Mouse (Mus musculus) mesoderm, embryonic 11.5 days (tissue): ENCODE data around the gene Pde4d.

ENCODE experiments used
- DNase-seq: peaks from one replicate; pipeline ENCODE4 v3.0.0-alpha.2; 2012; ENCODE audit warnings: low read depth, low spot score

The Pde4d gene

GRCm38 (mm10) chr13:108821270-108821669 is 371.5 kb downstream of the Pde4d start:
- no peak for DNase-seq

- no peak for DNase-seq
Measured at GRCm38 (mm10) chr13:108824638-108825310, 375.0 kb downstream of the Pde4d start.

DNA sequence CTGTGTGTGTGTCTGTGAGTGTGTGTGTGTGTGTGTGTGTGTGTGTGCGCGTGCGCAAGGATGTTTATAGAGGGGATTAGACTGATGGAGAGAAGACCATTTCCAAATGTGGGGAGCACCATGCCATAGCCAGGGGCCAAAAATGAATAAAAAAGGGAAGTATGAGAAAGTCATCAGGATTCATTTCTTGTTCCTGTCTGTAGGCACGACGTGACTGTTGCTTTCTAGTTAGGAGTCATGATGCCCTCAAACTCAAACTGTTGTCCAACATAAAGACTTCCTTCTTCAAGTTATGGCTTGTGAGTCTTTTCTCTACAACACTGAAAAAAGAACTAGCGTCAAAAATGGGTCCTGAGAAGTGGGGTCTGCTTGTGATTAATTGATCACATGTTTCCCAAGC is 375.8 kb downstream of the Pde4d start:
- DNase-seq: no peak

GRCm38 (mm10) chr13:108834197-108834596 is 384.4 kb downstream of the Pde4d start:
- DNase-seq: no peak

DNA sequence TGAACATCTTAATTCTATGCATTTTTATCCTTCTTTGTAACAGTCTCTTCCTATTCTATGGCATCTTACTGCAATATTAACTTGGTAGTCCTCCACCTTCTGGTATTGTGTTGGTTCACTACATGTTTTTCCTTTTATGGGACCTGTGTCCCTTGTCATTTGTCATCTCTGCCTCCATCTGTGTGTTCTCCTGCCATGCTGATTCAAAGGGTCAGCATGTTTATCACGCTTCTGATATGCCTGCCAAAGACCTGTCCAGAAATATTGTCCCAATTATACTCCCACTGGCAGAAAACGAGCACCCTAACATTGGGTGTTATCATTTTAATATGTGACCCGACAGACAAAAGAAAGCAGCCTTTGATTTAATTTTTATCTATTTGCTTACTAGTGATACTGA is 386.6 kb downstream of the Pde4d start:
- DNase-seq: no peak

DNA sequence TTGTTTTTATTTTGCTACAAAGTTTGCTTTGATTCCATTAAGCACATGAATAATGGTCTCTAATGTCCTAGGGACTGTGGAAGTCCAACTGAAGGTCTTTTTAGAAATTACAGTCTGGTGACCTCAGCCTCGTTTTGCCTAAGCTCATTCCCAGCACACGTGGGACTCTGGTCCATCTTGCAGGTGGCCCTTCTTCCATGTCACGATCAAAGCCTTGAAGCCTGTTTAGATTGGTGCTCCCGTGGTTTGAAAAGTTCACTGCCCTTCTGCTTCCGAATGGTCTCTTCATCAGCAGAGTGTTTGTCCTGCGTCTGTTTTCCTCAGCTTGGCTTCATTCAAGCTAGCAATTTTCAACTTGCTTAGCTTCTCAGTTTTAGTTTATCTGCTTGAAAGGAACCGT is 389.4 kb downstream of the Pde4d start:
- no peak for DNase-seq

- no peak for DNase-seq
Measured at GRCm38 (mm10) chr13:108854090-108854489, 404.3 kb downstream of the Pde4d start.

DNA sequence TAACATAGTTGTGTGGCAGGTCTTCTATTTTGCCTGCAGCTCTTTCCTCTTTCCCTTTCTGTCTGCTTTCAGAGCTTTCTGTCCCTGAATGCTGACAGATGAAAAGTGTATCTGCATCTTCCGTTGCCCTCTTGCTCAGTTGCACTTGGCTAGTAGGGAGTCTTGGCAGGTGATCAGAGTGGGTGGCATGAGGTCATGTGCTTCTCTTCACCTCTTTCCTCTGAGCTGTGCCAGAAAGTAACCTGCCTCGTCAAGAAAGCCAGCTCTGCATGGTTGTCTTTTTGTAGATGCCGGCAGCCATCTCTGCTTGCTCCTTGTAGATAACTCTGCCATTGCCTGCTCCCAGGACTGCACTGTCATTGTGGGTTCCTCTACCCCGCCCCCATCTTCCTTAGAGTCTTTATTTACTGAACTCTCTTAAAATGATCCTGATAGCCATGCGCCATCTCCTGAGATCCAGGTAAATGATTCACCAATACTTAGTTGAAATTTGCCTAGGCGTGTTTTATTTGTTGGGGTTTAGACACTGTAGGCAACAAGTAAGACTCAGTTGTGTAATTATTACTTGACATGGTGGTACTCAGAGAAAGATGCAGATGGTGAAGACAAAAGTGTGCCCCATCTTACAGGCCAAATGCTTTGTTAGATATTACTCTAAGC is 407.2 kb downstream of the Pde4d start:
- DNase-seq: no peak

- DNase-seq: no peak
Measured at GRCm38 (mm10) chr13:108859336-108859735, 409.6 kb downstream of the Pde4d start.

DNA sequence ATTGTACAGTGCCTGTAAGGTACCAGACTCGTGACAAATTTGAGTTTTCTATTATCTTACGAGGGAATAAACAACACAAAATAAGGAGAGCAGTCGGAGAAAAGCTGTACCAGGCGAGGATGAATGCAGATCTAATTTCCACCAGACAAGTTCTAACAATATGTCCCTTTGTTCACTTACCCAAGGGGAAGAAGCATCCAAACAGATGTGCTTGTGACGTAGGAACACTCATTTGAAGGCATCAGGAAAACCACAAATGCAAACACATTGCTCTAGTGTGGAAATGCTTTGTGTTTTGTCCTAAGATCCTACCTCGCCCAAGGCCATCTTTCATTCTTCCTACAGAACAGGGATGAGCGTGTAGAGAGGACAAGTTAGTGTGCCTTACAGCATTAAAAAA is 411.0 kb downstream of the Pde4d start:
- no peak for DNase-seq

- DNase-seq: no peak
Measured at GRCm38 (mm10) chr13:108861707-108862106, 412.0 kb downstream of the Pde4d start.

DNA sequence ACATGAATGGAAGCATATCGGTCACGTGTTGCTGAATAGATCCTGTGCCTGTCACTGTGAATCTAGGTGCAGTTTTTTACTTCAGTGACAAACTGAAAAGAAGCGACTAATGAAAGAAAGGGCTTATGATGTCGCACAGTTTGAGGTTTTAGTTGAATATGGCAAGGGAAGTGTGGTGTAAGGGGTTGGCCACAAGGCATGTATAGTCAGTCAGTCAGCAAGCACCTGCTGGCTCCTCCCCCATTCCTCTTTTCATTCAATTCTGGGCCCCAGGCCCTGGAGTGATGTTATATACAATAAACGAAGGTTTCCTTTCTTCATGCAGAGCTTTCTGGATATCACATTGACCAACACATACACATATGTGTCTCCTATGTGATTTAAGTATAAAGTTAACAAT is 412.4 kb downstream of the Pde4d start:
- DNase-seq: no peak

DNA sequence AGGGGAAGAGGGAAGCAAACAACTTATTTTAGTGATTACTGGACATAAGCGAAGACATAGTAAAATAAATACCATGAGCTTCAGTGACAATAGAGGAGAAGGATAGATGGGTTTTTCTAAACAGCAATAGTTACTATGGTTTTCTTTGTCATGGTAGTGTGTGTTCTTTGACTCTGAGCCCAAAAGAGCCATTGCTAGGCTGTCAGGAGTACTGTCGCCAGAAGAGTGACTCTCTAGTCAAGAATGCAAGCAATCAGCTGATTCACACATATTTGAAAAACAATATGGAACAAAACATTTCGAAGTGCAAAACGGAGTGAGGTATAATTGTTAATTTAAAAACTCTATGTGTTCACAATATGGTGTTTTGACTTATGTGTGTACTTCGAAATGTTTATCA is 450.4 kb downstream of the Pde4d start:
- DNase-seq: no peak

GRCm38 (mm10) chr13:108905121-108905520 is 455.4 kb downstream of the Pde4d start:
- peak; percentile 69 for DNase-seq

GRCm38 (mm10) chr13:108909193-108909592 is 459.4 kb downstream of the Pde4d start:
- DNase-seq: no peak

- no peak for DNase-seq
Measured at GRCm38 (mm10) chr13:108914626-108915025, 464.9 kb downstream of the Pde4d start.

DNA sequence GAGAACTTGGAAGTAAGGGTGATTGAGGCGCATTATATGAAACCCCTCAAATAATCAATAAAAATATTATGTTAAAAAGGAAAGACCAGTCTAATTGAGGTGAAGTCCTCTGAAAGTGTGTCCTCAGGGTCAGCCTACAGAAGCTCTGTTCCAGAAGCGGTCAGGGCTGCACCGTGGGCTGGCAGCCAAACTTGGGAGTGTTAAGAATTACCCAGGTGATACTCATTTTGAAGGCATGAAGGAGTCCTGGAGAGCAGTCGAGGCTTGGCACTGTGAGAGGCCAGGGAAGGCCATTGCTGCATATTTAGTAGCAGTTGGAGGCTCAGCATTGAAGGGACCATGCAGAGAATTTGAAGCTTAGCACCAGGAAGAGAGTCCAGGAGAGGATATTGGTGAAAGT is 471.4 kb downstream of the Pde4d start:
- no peak for DNase-seq

GRCm38 (mm10) chr13:108934854-108935253 is 485.1 kb downstream of the Pde4d start:
- DNase-seq: no peak

GRCm38 (mm10) chr13:108937272-108937671 is 487.5 kb downstream of the Pde4d start:
- DNase-seq: no peak

DNA sequence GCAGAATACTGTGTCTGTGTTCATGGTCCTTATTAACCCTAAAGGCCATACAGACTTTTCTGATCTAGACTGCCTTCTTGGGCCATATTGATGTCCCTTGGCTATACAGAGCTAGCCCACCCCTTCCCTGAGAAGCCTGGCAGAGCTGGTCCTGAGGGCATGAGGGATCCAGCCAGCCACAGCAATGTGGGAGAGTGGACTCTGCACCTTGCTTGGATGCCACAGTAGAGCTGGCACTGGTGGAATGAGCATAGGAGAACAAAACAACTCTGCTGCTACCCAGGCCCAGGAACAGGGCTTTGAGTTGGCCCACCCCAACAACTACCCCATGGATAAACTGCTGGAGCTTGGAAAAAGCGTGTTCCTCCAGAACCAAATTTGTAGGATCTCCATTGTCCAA is 503.2 kb downstream of the Pde4d start:
- no peak for DNase-seq

GRCm38 (mm10) chr13:108956059-108956458 is 506.3 kb downstream of the Pde4d start:
- DNase-seq: no peak

- no peak for DNase-seq
Measured at GRCm38 (mm10) chr13:108964056-108964455, 514.3 kb downstream of the Pde4d start.

GRCm38 (mm10) chr13:108981144-108981543 is 531.4 kb downstream of the Pde4d start:
- no peak for DNase-seq

GRCm38 (mm10) chr13:108998739-108999138 is 549.0 kb downstream of the Pde4d start:
- DNase-seq: no peak
